Mouse (Mus musculus) liver, embryonic 16.5 days (tissue): Measurements from ENCODE around the gene Ak1. TPM values are rescaled to one million over a fixed set of nuclear protein-coding genes. Genes with fewer than 3 reads are reported as not detected.
A peak's percentile ranks its signal among the peaks of the same experiment; 100 is the strongest.

Source experiments
- ATAC-seq: fragments of 200-750 bp; cut with Nextera tagmentation; 2 replicates; pipeline ENCODE4 v1.8.0; 2017; ENCODE audit warnings: low read depth, mild to moderate bottlenecking, moderate number of reproducible peaks, moderate library complexity
- H3K27ac ChIP-seq: fragments of 300-500 bp; sonication (generic); 2 replicates; pipeline ENCODE4 v1.5.1; 2014; ENCODE audit warnings: mild to moderate bottlenecking, low read length
- H3K27me3 ChIP-seq: fragments of 300-500 bp; sonication (generic); 2 replicates; pipeline ENCODE4 v1.6.1; 2014; ENCODE audit warnings: low read depth, low read length, mixed read lengths; ENCODE audit not compliant: control insufficient read depth, insufficient read depth
- H3K36me3 ChIP-seq: fragments of 300-500 bp; sonication (generic); 2 replicates; pipeline ENCODE4 v1.6.1; 2014; ENCODE audit warnings: mild to moderate bottlenecking; ENCODE audit not compliant: control insufficient read depth, insufficient read depth
- H3K4me1 ChIP-seq: fragments of 300-500 bp; sonication (generic); 2 replicates; pipeline ENCODE4 v1.6.1; 2014; ENCODE audit warnings: low read depth, low read length, mixed read lengths; ENCODE audit not compliant: control insufficient read depth
- H3K4me2 ChIP-seq: fragments of 300-500 bp; sonication (generic); 2 replicates; pipeline ENCODE4 v1.6.1; 2014; ENCODE audit warnings: low read depth, low read length, mixed read lengths
- H3K4me3 ChIP-seq: fragments of 300-500 bp; sonication (generic); 2 replicates; pipeline ENCODE4 v1.5.1; 2014; ENCODE audit warnings: low read depth, mild to moderate bottlenecking, low read length
- H3K9ac ChIP-seq: fragments of 300-500 bp; sonication (generic); 2 replicates; pipeline ENCODE4 v1.6.1; 2014; ENCODE audit warnings: low read depth, low read length
- H3K9me3 ChIP-seq: fragments of 300-500 bp; sonication (generic); replicated peaks from 2 replicates; pipeline ENCODE4 v1.6.1; 2016; ENCODE audit warnings: low read length; ENCODE audit not compliant: control insufficient read depth
- WGBS: fragments of 180-500 bp; shearing (Covaris S2); extraction: QIAGEN DNeasy Blood & Tissue Kit; methylation state at CpG from one replicate; pipeline ENCODE4 v1.1.7; 2014; ENCODE audit not compliant: insufficient replicate concordance; 5-methylcytosine and 5-hydroxymethylcytosine counted together
- polyA plus RNA-seq: library from polyadenylated mRNA; unstranded; fragments of >200 nt; fragmentation: Nextera tagmentation; extraction: Ambion mirVana; gene quantifications from 2 replicates; pipeline ENCODE4 v1.2.1, GENCODE M21; 2015

The Ak1 gene
- polyA plus RNA-seq, 1 experiment from 2014 or later = 7.9 TPM

DNA sequence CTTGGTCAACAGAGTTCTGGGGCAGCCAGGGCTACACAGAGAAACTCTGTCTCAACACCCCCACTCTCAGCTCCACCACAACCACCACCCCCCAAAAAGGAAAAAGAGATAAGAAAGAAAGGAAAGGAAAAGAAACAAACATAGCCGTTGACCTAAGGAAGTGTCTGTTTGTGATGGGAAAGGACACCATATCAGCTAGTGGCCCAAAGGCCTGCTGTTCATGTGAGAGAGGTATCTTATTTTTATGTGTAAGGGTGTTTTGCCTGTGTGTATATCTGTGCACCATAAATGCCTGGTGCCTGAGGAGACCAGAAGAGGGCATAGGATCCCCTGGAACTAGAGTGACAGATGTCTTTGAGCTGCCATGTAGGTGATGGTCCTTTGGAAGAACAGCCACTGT is 18.1 kb downstream of the Ak1 start:
- no peaks in the 10 kb centered on the region for H3K9me3 ChIP-seq
- 14% methylated on average over 1 of the region's 1 CpGs for WGBS
- peaks cover 13% of the 10 kb centered on the region for H3K4me1 ChIP-seq
- H3K4me2 ChIP-seq = no peak overlapping the region
- ATAC-seq = no peak
- H3K4me3 ChIP-seq = no peak overlapping the region
- no peak overlapping the region for H3K27ac ChIP-seq
- no peaks in the 10 kb centered on the region for H3K27me3 ChIP-seq
- H3K9ac ChIP-seq = no peak overlapping the region
- H3K36me3 ChIP-seq = no peaks in the 10 kb centered on the region

DNA sequence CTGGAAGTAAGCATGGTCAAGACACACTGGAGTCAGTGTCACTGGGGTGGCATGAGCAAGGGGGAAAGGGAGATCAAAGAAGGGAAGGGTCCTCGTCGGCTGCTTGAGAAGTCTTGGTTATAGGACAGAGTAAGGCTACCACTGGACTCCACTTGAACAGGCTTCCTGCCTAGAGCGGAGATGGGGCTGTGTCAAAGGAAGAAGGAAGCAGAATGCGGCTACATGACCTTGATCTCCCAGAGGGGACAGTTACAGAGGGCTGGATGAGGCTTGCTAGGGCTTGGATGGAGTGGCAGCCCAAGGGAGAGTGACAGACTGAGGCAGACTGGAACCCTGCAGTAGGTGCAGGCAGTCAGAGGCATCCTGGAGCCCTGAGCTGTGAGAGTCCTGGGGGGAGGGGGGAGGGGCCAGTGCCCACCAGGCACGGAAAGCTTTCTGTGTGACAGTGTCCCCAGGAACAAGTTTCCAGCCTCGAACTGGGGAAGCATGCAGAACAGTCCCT is 19.0 kb downstream of the Ak1 start:
- Histone ChIP-seq H3K27me3 (no peaks in the 10 kb centered on the region), H3K4me1 (peaks cover 22% of the 10 kb centered on the region), H3K4me3 (no peak overlapping the region), H3K4me2 (no peak overlapping the region), H3K27ac (0 out of 2 replicates have a peak overlapping the region, but pooled peaks have one; percentile 14), H3K9ac (no peak overlapping the region), H3K9me3 (no peaks in the 10 kb centered on the region), H3K36me3 (no peaks in the 10 kb centered on the region)
- ATAC-seq = no peak
- 46% methylated on average over 6 of the region's 6 CpGs for WGBS

DNA sequence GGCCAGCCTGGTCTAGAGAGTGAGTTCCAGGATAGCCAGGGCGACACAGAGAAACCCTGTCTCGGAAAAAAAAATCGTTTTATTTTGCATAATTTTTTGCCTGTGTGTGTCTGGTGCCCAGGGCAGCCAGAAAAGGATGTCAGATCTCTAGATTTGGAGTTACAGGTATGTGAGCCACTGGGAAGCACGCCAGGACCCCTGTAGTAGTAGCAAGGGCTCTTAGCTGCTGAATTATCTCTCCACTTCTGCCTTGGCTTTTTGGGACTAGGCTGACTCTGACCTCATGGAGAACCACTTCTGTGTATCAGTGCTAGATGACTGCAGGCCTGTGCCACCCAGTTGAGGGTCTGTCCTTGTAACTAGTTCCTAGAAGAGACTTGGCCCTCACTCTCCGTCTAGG is 20.3 kb downstream of the Ak1 start:
- Histone ChIP-seq H3K9ac (no peak overlapping the region), H3K9me3 (no peaks in the 10 kb centered on the region), H3K4me3 (no peak overlapping the region), H3K27me3 (no peaks in the 10 kb centered on the region), H3K36me3 (no peaks in the 10 kb centered on the region), H3K4me2 (no peak overlapping the region), H3K4me1 (peaks cover 32% of the 10 kb centered on the region), H3K27ac (no peak overlapping the region)
- no peak for ATAC-seq
- WGBS = 68% methylated on average over 5 of the region's 5 CpGs

DNA sequence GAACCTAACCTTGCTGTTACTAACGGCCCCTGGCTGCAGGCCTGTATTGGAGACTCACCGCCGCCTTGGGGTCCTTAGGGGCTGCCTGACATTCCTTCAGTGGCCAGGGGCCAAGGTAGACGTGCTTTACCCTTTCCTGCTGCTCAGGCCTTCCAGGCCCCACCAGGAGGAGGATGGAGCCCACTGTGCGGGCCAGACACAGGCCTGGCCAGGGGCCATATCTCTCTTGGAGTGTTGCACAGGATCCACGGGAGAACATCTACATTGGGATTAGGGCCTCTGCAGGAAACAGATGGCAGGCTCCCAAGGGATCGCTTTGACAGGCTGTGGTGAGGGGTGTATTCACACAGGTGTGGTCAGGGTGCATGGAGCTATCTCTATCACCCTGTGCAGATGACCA is 21.3 kb downstream of the Ak1 start:
- Histone ChIP-seq H3K27ac (no peak overlapping the region), H3K4me3 (no peak overlapping the region), H3K4me2 (no peak overlapping the region), H3K4me1 (peaks cover 30% of the 10 kb centered on the region), H3K36me3 (no peaks in the 10 kb centered on the region), H3K27me3 (no peaks in the 10 kb centered on the region), H3K9me3 (no peaks in the 10 kb centered on the region), H3K9ac (no peak overlapping the region)
- ATAC-seq = no peak
- WGBS = 66% methylated on average over 7 of the region's 7 CpGs

DNA sequence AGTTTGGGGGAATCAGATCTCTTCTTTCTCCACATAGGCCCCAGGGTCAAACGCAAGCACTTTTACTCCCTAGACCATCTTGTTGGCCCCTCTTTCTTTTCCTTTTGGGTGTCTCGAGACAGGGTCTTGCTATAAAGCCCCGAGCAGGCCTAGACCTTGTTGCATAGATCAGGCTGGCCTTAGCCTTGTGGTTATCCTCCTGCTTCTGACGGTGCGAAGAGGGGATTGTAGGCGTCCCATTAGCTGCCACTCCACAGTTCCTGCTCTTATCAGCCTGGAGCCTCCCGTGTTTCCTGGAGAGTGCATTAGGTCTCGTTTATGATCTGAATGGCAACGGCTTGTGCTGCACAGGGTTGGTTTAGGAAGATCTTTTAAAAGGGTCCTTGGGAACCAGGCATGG is 22.5 kb downstream of the Ak1 start:
- H3K36me3 ChIP-seq = no peaks in the 10 kb centered on the region
- no peak overlapping the region for H3K27ac ChIP-seq
- H3K9ac ChIP-seq = no peak overlapping the region
- H3K9me3 ChIP-seq = no peaks in the 10 kb centered on the region
- H3K4me3 ChIP-seq = no peak overlapping the region
- H3K4me2 ChIP-seq = no peak overlapping the region
- no peak for ATAC-seq
- peaks cover 26% of the 10 kb centered on the region for H3K4me1 ChIP-seq
- 33% methylated on average over 9 of the region's 9 CpGs for WGBS
- no peaks in the 10 kb centered on the region for H3K27me3 ChIP-seq

DNA sequence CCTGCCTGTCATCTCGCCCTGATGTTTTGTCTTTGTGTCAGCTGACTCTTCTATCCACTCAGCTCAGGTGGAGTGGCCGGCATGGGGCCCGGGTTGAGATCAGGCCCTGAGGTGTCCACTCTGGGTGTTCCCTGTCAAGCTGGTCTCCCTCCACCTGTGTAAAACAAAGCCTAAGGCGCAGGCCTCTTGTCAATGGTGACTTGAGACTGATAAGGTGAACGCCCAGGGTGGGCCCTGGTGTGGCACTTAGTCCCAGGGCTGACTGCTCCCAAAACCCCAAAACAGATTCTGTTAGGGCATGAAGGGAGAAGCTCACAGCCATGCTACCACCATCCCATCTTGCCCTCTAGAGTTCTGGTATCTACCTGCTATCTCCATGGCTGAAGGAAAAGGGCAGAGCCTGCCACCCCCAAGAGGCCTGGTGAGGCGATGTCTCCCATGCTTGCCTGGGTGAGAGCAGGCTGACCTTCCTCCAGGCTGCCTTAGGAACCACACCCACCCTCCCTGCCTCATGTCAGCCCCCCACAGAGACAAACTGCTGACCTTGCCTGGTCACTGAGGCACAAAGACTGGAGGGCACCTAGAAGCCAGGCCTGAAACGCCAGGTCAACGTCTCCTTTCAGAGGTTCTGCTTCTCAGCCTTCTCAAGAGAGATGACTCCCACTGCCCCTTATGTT is 23.4 kb downstream of the Ak1 start:
- H3K4me3 ChIP-seq = no peak overlapping the region
- peaks cover 26% of the 10 kb centered on the region for H3K4me1 ChIP-seq
- peak; percentile 74 for ATAC-seq
- H3K9ac ChIP-seq = no peak overlapping the region
- peak overlapping the region; percentile 45 for H3K27ac ChIP-seq
- no peak overlapping the region for H3K4me2 ChIP-seq
- H3K36me3 ChIP-seq = no peaks in the 10 kb centered on the region
- no peaks in the 10 kb centered on the region for H3K9me3 ChIP-seq
- 36% methylated on average over 8 of the region's 8 CpGs for WGBS
- H3K27me3 ChIP-seq = no peaks in the 10 kb centered on the region

DNA sequence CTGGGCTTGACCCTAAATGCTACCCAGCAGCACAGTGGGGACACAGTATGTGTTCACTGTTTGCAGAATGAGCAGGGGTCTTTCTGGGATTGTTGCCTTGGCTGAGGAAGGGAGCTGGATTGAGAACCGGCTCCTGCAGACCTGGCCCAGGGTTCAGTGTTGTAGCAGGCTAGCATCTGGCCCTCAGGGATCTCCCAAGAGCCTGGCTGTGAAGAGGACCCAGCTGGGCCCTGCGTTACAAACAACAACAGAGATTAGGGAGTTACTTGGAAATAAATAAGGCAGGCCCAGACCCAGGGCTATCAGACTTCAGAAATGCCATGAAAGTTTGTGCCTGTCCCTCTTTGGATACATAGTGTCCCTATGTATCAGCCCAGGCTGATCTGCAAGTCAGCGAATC is 24.1 kb downstream of the Ak1 start:
- H3K9ac ChIP-seq = no peak overlapping the region
- 61% methylated on average over 3 of the region's 3 CpGs for WGBS

DNA sequence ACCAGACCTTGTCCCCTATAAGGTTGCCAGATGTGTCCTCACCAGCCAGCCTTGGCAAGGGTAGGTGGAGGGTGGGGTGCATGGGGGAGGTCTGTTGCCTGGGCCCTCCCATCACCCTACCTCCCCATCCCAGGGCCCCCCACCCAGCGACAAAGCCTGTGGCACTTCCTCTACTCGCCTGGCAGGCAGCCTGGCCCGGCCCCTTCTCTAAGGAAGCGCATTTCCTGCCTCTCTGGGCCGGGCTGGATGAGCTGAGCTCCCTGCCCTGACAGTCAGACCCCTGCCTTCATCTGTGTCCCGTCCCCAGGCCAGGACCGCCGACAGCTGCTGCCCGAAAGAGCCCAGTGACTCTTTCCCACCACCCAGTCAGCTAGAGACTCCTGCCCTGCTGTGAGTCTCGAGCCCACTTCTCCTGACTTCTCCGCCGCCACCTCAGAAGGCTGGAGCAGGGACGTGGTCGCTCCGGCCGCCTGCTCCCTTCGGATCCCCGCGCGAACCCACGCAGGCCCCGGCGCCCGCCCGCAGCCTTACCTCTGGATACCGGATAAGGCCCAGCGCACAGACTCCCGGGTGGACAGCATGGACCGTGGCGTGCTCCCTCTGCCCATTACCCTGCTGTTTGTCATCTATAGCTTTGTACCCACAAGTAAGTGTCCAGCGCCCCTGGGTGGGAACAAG is 25.0 kb downstream of the Ak1 start, which contains the start of gene Eng:
Gene Eng (plus strand): TSS at position 217 of the 678 bp plus-strand sequence.
- no peaks in the 10 kb centered on the region for H3K9me3 ChIP-seq
- ATAC-seq = peak; percentile 58
- no peaks in the 10 kb centered on the region for H3K36me3 ChIP-seq
- H3K4me2 ChIP-seq = peak within 1 kb of the TSS; percentile 57
- WGBS = 17% methylated on average over 31 of the region's 31 CpGs
- peak within 1 kb of the TSS; percentile 60 for H3K9ac ChIP-seq
- H3K4me3 ChIP-seq = peak within 1 kb of the TSS; percentile 50
- H3K27me3 ChIP-seq = no peaks in the 10 kb centered on the region
- peak within 1 kb of the TSS; percentile 53 for H3K27ac ChIP-seq
- H3K4me1 ChIP-seq = peaks cover 26% of the 10 kb centered on the region

More for the DNA sequence above, 24.1 kb downstream of the Ak1 start:
- Histone ChIP-seq H3K4me2 (no peak overlapping the region), H3K4me1 (peaks cover 26% of the 10 kb centered on the region), H3K27ac (peak overlapping the region; percentile 53), H3K4me3 (no peak overlapping the region), H3K27me3 (no peaks in the 10 kb centered on the region), H3K9me3 (no peaks in the 10 kb centered on the region), H3K36me3 (no peaks in the 10 kb centered on the region)
- no peak for ATAC-seq

DNA sequence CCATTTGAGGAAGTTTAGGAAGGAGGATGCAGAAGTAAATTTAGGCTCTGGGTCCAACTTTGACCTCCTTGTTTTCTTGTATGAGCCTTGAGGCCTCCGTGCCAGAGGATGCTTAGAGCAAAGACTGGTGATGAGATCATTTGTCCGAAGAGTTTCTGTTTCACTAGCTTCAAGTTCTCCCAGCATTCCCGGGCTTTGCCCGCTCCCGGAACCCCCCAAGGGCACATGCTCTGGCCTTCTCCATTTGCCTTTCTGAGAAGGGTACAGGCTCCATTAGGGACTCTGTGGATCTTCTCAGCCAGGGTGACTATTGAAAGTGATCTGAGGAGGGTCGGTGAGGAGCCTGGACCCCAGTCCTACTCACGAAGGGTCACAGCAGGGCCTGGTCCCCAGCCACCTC is 25.8 kb downstream of the Ak1 start:
- Histone ChIP-seq H3K36me3 (no peaks in the 10 kb centered on the region), H3K27me3 (no peaks in the 10 kb centered on the region), H3K9me3 (no peaks in the 10 kb centered on the region), H3K4me1 (peaks cover 26% of the 10 kb centered on the region), H3K27ac (no peak overlapping the region), H3K9ac (no peak overlapping the region), H3K4me3 (peak overlapping the region; percentile 50), H3K4me2 (peak overlapping the region; percentile 57)
- WGBS = 45% methylated on average over 7 of the region's 7 CpGs
- no peak for ATAC-seq
